Mouse (Mus musculus) stomach, postnatal 0 days (tissue): Measurements from ENCODE around the gene Fbxo39.

Experiments used
- CTCF ChIP-seq: IDR thresholded peaks from 2 replicates; pipeline ENCODE4 v1.5.1; 2016; ENCODE audit warnings: antibody characterized with exemption, low read depth, mild to moderate bottlenecking, moderate library complexity
- EP300 ChIP-seq: optimal IDR thresholded peaks from 2 replicates; pipeline ENCODE3; 2016; ENCODE audit warnings: antibody characterized with exemption

DNA sequence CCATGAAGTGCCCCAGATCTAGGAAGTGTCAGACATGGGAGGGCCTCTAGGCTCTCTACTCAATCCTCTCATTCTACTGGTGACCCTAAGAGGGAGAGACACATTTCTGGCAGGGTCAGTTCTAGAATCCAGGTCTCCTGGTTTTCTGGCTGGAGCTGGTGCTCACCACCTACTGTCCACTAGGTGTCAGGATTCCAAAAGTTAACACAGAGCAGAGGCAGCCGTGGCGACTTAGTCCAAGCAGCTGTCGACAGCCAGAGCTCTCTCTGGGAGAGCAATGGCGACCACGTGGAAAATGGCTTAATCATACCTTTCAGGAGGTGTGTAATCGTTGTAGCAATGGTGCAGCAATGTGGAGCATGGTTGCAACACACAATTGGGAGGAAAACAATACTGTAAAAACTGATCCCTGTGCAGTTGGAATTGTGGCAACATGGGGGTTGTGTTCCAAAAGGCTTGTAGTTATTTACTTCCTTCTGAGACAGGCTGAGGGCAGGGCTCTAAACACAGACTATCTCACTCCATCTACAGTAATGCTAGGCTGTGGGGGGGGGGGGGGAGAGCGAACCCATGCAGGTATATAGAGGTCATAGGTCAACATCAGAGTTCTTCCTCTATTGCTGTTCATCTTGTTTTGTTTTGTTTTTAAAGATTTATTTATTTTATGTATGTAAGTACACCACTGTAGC is 28.4 kb downstream of the Fbxo39 start:
- TF ChIP-seq CTCF (peak; percentile 86), EP300 (no peak)
